Mouse (Mus musculus): Measurements from ENCODE around the gene Cenps. TPM values are rescaled to one million over a fixed set of nuclear protein-coding genes. Genes with fewer than 3 reads are reported as not detected.

Cenps gene
- polyA plus RNA-seq, 1 experiment from 2014 or later: 53.1 TPM

- WGBS: 78% methylated on average over 5 of the region's 5 CpGs
- no peak overlapping the region for H3K4me3 ChIP-seq (ENCODE audit: low read depth, low read length)
- no peaks in the 10 kb centered on the region for H3K36me3 ChIP-seq (ENCODE audit: control insufficient read depth, insufficient read depth, low read length)
- no peak overlapping the region for H3K4me2 ChIP-seq
- no peak overlapping the region for H3K27ac ChIP-seq (ENCODE audit: low read depth, low read length)
- DNase-seq (ENCODE audit: low spot score, missing footprints) (no peak), ATAC-seq (ENCODE audit: low FRiP score) (no peak)
- no peak overlapping the region for H3K9ac ChIP-seq (ENCODE audit: low read length)
- no peaks in the 10 kb centered on the region for H3K4me1 ChIP-seq (ENCODE audit: control insufficient read depth, insufficient read depth, low read length)
- H3K27me3 ChIP-seq (ENCODE audit: control insufficient read depth, insufficient read depth, low read length): no peaks in the 10 kb centered on the region
- H3K9me3 ChIP-seq (ENCODE audit: control insufficient read depth, low read length): no peaks in the 10 kb centered on the region
Measured at GRCm38 (mm10) chr4:149085381-149085780, 52.0 kb downstream of the Cenps start.

- H3K4me3 ChIP-seq (ENCODE audit: low read depth, low read length): no peak overlapping the region
- ATAC-seq (ENCODE audit: low FRiP score) (no peak), DNase-seq (ENCODE audit: low spot score, missing footprints) (no peak)
- no peak overlapping the region for H3K4me2 ChIP-seq
- no peaks in the 10 kb centered on the region for H3K36me3 ChIP-seq (ENCODE audit: control insufficient read depth, insufficient read depth, low read length)
- no peaks in the 10 kb centered on the region for H3K4me1 ChIP-seq (ENCODE audit: control insufficient read depth, insufficient read depth, low read length)
- 87% methylated on average over 17 of the region's 17 CpGs for WGBS
- no peaks in the 10 kb centered on the region for H3K27me3 ChIP-seq (ENCODE audit: control insufficient read depth, insufficient read depth, low read length)
- H3K9me3 ChIP-seq (ENCODE audit: control insufficient read depth, low read length): no peaks in the 10 kb centered on the region
- H3K27ac ChIP-seq (ENCODE audit: low read depth, low read length): no peak overlapping the region
- no peak overlapping the region for H3K9ac ChIP-seq (ENCODE audit: low read length)
Measured at GRCm38 (mm10) chr4:149081528-149081927, 55.9 kb downstream of the Cenps start.

GRCm38 (mm10) chr4:149080111-149080510 lies 57.3 kb downstream of the Cenps start:
- H3K9me3 ChIP-seq (ENCODE audit: control insufficient read depth, low read length): no peaks in the 10 kb centered on the region
- H3K27me3 ChIP-seq (ENCODE audit: control insufficient read depth, insufficient read depth, low read length): no peaks in the 10 kb centered on the region
- no peak overlapping the region for H3K4me3 ChIP-seq (ENCODE audit: low read depth, low read length)
- H3K27ac ChIP-seq (ENCODE audit: low read depth, low read length): no peak overlapping the region
- no peak for DNase-seq (ENCODE audit: low spot score, missing footprints)
- H3K9ac ChIP-seq (ENCODE audit: low read length): no peak overlapping the region
- no peak overlapping the region for H3K4me2 ChIP-seq
- no peak for ATAC-seq (ENCODE audit: low FRiP score)
- 89% methylated on average over 8 of the region's 8 CpGs for WGBS
- H3K36me3 ChIP-seq (ENCODE audit: control insufficient read depth, insufficient read depth, low read length): no peaks in the 10 kb centered on the region
- no peaks in the 10 kb centered on the region for H3K4me1 ChIP-seq (ENCODE audit: control insufficient read depth, insufficient read depth, low read length)

GRCm38 (mm10) chr4:149079629-149080028 lies 57.8 kb downstream of the Cenps start:
- H3K9ac ChIP-seq (ENCODE audit: low read length): no peak overlapping the region
- H3K4me1 ChIP-seq (ENCODE audit: control insufficient read depth, insufficient read depth, low read length): no peaks in the 10 kb centered on the region
- no peaks in the 10 kb centered on the region for H3K27me3 ChIP-seq (ENCODE audit: control insufficient read depth, insufficient read depth, low read length)
- H3K36me3 ChIP-seq (ENCODE audit: control insufficient read depth, insufficient read depth, low read length): no peaks in the 10 kb centered on the region
- no peak overlapping the region for H3K4me3 ChIP-seq (ENCODE audit: low read depth, low read length)
- no peak overlapping the region for H3K4me2 ChIP-seq
- H3K9me3 ChIP-seq (ENCODE audit: control insufficient read depth, low read length): no peaks in the 10 kb centered on the region
- whole genome bisulfite sequencing: 87% methylated on average over 6 of the region's 6 CpGs
- DNase-seq (ENCODE audit: low spot score, missing footprints) (no peak), ATAC-seq (ENCODE audit: low FRiP score) (no peak)
- no peak overlapping the region for H3K27ac ChIP-seq (ENCODE audit: low read depth, low read length)

- Histone ChIP-seq H3K4me2 (no peak overlapping the region), H3K27me3 (ENCODE audit: control insufficient read depth, insufficient read depth, low read length) (no peaks in the 10 kb centered on the region), H3K4me3 (ENCODE audit: low read depth, low read length) (no peak overlapping the region), H3K4me1 (ENCODE audit: control insufficient read depth, insufficient read depth, low read length) (no peaks in the 10 kb centered on the region), H3K9me3 (ENCODE audit: control insufficient read depth, low read length) (no peaks in the 10 kb centered on the region), H3K36me3 (ENCODE audit: control insufficient read depth, insufficient read depth, low read length) (no peaks in the 10 kb centered on the region), H3K9ac (ENCODE audit: low read length) (no peak overlapping the region), H3K27ac (ENCODE audit: low read depth, low read length) (no peak overlapping the region)
- ATAC-seq (ENCODE audit: low FRiP score): no peak
- DNase-seq (ENCODE audit: low spot score, missing footprints): no peak
- WGBS: 75% methylated on average over 4 of the region's 4 CpGs
Measured at GRCm38 (mm10) chr4:149078261-149078660, 59.2 kb downstream of the Cenps start.

Other genes starting within 250 kb of the Cenps start
- gene Pex14, start 37.8 kb downstream of the Cenps start, polyA plus RNA-seq (2014; fragmentation: Nextera tagmentation; extraction: Ambion mirVana): 31.3 and 35.9 TPM in 2 replicates
- gene Dffa, start 33.5 kb downstream of the Cenps start, polyA plus RNA-seq (2014; fragmentation: Nextera tagmentation; extraction: Ambion mirVana): 24.9 and 25.3 TPM in 2 replicates
- 0.51 and 0.63 TPM in 2 replicates for gene Cort, start 10.9 kb downstream of the Cenps start, polyA plus RNA-seq (2014; fragmentation: Nextera tagmentation; extraction: Ambion mirVana)
- gene Pgd, start 29.1 kb upstream of the Cenps start, polyA plus RNA-seq (2014; fragmentation: Nextera tagmentation; extraction: Ambion mirVana): 47.4 and 50.7 TPM in 2 replicates
- 94.6 and 95.0 TPM in 2 replicates for gene Kif1b, start 170.1 kb upstream of the Cenps start, polyA plus RNA-seq (2014; fragmentation: Nextera tagmentation; extraction: Ambion mirVana)

Data from midbrain, embryonic 11.5 days (tissue).